Mouse (Mus musculus) left cerebral cortex, adult 8-10 months (tissue): ENCODE data around the gene Tmem19. TPM values are rescaled to one million over a fixed set of nuclear protein-coding genes. Genes with fewer than 3 reads are reported as not detected.

Source experiments
- DNase-seq, 2 experiments: peaks; one replicate each; pipeline ENCODE4 v3.0.0; 2022; ENCODE audit warnings: low spot score in 2 of 2
- total RNA-seq, 4 experiments: library from RNA; stranded (reverse); gene quantifications; 2 replicates each; pipeline ENCODE4 v1.2.4; 2022

Tmem19 gene
- total RNA-seq, 4 experiments from 2014 or later = 29.0 to 57.1 (median 37.9) TPM

DNA sequence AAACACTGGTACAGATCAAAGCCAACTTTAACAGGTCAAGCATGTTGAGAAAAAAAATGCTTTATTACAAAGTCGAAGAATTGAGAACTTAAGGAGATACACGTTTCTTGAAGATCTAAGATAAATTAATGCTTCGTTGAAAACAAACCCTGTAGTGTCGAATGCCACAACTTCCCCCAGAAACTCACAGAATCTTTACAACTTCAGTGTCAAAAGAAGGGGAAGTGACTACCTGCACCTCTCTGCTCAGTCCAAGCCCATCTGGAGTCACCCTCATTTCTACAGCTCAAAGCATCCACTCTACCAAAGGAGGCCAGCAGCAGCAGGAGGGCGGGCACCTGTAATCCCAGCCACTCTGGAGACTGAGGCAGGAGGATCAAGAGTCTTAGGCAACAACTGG is 50.1 kb downstream of the Tmem19 start:
- no peak for DNase-seq

DNA sequence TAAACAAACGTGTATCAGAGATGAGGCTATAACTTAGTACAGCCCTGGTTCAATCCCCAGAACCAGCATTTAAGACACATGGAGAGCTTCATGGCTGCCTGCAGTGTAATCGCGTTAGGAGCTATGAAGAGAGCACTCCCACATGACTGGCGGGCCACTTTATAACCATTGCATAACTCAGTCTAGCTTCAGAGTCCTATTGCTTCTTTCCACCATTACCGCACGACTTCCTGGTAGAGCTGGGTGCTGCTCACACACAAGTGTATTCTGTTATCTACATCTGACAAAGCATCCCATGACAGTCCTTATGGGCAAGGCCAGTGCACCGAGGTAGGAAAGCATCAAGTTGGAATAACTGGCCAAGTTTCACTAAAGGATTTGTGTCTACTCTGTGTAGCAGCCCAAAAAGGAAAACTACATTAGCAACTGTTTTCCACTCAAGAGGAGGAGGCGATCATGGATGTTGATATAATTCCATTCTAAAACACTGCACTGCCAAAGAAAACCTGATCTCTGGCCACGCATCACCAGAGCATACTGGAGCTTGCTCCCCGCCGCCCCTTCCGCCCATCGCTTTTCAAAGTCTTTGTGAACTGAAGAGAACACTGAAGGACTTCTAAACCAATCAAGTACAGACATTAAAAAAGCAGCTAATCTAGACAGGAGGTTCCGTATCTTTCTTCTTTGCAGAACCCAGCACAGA is 50.9 kb downstream of the Tmem19 start:
- DNase-seq = no peak

DNA sequence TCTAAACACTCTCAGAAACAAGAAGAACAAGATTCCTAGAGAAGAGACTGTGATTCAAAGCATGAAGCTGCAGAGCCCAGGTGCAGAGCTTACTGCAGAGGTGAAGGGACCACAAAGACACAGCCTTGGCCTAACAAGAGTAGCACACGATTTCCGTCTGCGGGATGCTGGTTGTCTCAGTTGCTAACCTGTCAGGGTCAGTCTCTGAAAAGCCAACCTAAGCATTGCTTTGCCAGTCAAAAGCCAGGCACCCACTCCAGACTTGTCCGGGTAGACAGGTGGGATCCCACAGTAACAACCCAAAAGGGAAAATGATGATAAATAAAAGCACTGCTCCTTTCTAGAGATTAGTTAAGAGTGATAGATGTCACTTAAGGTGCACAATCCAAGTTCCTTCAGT is 53.1 kb downstream of the Tmem19 start:
- no peak for DNase-seq

DNA sequence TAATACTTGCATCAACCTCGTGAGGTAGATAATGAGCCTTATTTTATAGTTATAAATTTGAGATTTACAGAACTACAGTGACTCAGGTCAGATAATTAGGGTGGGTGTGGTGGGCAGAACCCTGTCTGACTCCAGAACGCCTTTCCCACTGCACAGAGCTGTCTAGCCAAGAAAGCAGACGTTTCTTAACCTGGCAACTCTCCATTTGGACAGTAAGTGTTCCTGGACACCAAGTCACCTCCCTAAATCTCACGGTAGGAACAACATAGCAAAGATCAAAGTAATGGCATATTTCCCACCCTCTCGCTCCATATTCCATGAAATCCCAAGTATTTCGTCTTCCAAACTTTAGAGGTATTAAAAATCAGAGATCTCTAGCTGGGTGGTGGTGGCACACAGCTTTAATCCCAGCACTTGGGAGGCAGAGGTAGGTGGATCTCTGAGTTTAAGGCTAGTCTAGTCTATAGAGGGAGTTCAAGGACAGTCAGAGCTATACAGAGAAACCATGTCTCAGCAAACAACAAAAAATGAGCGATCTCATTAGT is 54.9 kb downstream of the Tmem19 start:
- DNase-seq = no peak

DNA sequence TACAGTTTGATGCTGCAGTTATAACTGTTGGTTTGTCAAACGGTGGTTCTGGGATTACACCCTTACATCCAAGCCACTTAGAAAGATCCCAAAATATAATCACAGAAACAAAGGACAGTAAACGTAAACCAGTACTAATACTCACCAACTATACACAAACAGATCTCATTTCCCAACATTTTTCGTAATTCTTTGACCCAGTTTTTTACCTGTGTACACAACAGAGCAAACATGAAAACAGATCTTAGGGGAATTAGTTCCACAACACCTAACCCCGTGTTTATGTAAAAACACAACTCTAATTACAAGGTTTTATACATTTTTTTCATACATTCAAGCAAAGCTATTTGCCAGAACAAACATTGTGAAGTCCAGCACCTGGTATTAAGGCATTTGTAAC is 63.6 kb downstream of the Tmem19 start:
- no peak for DNase-seq

DNA sequence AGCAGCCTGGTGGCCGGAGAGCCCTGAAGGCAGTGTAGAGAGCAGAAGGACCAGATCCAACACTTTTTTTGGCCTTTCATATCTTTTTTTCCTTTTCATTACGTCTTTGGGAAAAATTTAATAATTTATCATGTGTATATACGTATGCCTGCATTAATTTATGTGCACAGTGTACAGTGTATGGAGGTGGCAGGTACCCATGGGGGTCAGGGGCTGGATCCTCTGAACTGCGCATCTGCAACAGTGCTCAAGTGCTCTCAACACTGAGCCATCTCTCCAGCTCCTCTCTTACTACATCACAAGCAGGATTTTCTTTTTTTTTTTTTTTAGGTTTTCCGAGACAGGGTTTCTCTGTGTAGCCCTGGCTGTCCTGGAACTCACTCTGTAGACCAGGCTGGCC is 64.7 kb downstream of the Tmem19 start:
- no peak for DNase-seq

DNA sequence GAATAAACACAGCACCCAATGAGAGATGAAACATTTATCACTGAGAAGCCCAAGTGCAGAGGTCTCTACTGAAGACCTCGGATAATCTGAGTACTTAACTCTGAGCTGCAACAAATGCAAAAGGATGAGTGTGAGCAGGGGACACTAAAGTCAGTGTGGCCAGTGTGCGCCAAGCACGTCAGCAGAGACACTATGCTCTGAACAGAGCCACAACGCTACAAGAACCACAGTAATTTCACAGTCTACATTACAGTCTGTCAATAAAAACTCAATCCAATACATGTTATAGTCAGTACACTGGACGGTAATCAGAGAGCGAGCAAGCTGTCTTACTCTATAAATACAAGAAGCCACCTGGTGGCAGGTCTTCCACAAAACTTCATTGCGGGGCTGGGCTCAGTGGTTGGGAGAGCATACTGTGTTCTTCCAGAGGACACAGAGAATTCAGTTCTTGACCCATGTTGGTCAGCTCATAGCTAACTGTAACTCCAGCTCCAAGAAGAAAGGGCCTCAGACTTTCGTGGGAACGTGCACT is 65.8 kb downstream of the Tmem19 start:
- DNase-seq = no peak

DNA sequence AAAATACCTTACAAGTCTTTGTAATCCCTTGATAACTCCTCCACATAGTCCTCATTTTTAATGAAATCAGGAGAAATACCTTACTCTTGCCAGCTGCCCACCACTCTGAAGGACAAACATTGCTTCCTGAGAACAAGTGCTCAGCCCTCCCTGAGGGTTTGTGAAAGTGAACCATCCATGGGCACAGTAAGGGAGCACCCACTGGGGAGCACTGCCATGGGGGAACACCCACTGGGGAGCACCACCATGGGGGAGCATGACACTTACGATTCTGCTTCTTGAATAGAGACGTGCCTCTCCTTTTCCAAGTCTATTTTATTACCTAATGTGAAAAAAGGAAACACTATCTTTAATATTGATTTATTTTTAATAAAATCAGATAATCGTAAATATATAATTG is 67.1 kb downstream of the Tmem19 start:
- DNase-seq = no peak

DNA sequence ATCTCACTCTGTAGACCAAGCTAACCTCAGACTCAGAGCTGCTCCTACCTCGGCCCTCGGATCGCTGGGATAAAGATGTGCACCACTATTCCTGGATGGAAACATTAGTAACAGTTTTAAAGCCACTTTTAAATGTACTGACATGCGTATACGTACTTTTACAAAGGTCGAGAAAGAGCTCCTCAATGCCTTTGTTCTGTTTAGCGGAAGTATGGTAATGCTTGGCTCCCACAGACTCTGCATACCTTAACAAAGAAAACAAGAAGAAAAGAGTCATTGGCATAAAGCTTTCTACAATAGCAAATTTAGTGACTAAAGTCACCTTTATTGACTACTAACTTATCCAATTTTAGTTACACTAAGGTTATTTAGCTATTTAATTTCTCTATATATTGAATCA is 67.6 kb downstream of the Tmem19 start:
- DNase-seq = no peak

DNA sequence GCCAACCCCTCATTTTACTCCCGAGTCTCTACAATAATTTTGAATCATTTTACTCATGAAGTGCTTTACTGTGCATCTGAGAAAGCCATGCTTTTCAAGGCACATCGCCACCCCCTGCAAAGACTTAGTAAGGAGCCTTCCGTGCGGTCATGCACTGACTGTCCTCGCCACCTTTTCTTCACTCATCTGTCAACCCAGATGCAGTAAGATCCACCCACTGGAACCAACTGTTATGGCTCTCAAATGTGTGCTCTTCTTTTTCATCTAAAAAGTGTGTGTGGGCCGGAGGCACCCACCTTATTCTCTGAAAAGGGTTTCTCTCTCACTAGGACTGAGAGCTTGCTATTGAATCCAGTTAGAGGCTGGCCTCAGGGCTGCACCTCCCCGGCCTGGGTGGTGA is 68.4 kb downstream of the Tmem19 start:
- DNase-seq = peak in 1 of 2 experiments; percentile 28

DNA sequence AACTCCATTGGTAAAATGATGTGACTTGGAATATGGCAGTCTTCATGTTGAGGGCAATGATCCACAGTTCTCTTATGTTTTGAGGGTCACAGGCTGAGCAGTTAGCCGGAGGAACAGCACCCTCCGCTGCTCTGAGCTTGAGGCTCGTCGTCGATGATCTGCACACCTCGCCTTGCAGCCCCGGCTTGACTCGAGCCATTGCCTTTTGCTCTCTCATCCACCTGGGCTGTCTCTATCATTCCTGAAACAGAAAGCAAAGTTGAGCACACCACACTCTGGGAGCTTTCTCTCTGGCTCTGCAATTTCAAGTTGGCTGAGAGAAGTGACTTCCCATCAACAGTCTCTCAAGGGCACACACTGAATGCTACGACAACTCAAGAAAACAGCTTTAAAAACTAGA is 71.6 kb downstream of the Tmem19 start:
- no peak for DNase-seq

Other genes with a start within 250 kb of the Tmem19 start
- under 1 TPM; 0.32 to 0.76 (median 0.51) TPM for gene Tph2, start 177.5 kb downstream of the Tmem19 start, total RNA-seq
- gene Tbc1d15, start 111.0 kb downstream of the Tmem19 start, total RNA-seq = 10 to 100 TPM; 47.2 to 71.6 (median 62.2) TPM
- gene Rab21, start 46.9 kb downstream of the Tmem19 start, total RNA-seq = 10 to 100 TPM; 51.5 to 59.0 (median 55.1) TPM
- gene Thap2, start 21.9 kb upstream of the Tmem19 start, total RNA-seq = 10 to 100 TPM; 11.9 to 15.5 (median 13.8) TPM
- 10 to 100 TPM; 36.3 to 47.5 (median 45.2) TPM for gene Zfc3h1, start 22.5 kb upstream of the Tmem19 start, total RNA-seq
- under 1 TPM in 2 of 4 experiments, not detected in 2; 0.39 to 0.74 TPM for gene A930009A15Rik, start 207.5 kb upstream of the Tmem19 start, total RNA-seq
- gene Lgr5, start 225.3 kb upstream of the Tmem19 start, total RNA-seq = 1 to 10 TPM; 4.1 to 6.8 (median 5.6) TPM